Mouse (Mus musculus) ovary, postnatal 36 days (tissue): ENCODE measurements at regions not wholly inside any gene's neighbourhood (a gene's known extent, or its start where the extent isn't known, plus 50 kb on each side); places are given as distances from the start of the nearest gene placed in this dataset.
"Not testable (repeated sequence)": the region's sequence is repeated elsewhere in the genome, so short reads cannot be mapped to it uniquely, and the experiment has no call there.

Experiments used
- DNase-seq: peaks from one replicate; pipeline ENCODE4 v3.0.0; 2022; ENCODE audit warnings: low spot score, mixed read lengths

- not testable (repeated sequence) for DNase-seq
Observed at GRCm38 (mm10) chr13:68451521-68451920, 130.4 kb downstream of the Mtrr start.

GRCm38 (mm10) chr13:68444309-68444708 lies 137.6 kb downstream of the Mtrr start:
- peak; percentile 10 for DNase-seq
